Mouse (Mus musculus) MEL (cell line): ENCODE data around the gene Slc25a23. TPM values are rescaled to one million over a fixed set of nuclear protein-coding genes. Genes with fewer than 3 reads are reported as not detected.

Source experiments
- DNase-seq: peaks from one replicate; pipeline ENCODE4 v3.0.0; 2011; ENCODE audit warnings: low read depth, low spot score
- H3K27ac ChIP-seq: 2 replicates; pipeline ENCODE4 v1.5.1; 2012; ENCODE audit warnings: low read depth, mild to moderate bottlenecking, control low read depth, low read length, moderate library complexity; ENCODE audit not compliant: control insufficient read depth
- H3K27me3 ChIP-seq, 2 experiments: fragments of 150-350 bp in 1 of 2; sonication (generic) in 1 of 2; 2 replicates each; pipeline ENCODE4 v1.6.1; 2012; ENCODE audit warnings: low read length in 2 of 2, mild to moderate bottlenecking in 2 of 2, improper control_type of control experiment in 1 of 2, moderate library complexity in 1 of 2; ENCODE audit not compliant: insufficient read depth in 2 of 2, control insufficient read depth in 1 of 2
- H3K36me3 ChIP-seq, 2 experiments: 2 replicates each; pipeline ENCODE4 v1.6.1; 2012 to 2014; ENCODE audit warnings: low read length in 2 of 2, improper control_type of control experiment in 1 of 2, inconsistent platforms in 1 of 2, mild to moderate bottlenecking in 1 of 2; ENCODE audit not compliant: insufficient read depth in 2 of 2, control insufficient read depth in 1 of 2
- H3K4me1 ChIP-seq, 2 experiments: fragments of 150-350 bp in 1 of 2; sonication (generic) in 1 of 2; 2 replicates each; pipeline ENCODE4 v1.6.1; 2012; ENCODE audit warnings: low read length in 2 of 2, improper control_type of control experiment in 1 of 2, mild to moderate bottlenecking in 1 of 2; ENCODE audit not compliant: insufficient read depth in 2 of 2, control insufficient read depth in 1 of 2
- H3K4me3 ChIP-seq, 2 experiments: fragments of 150-350 bp in 1 of 2; sonication (generic) in 1 of 2; 2 replicates each; pipeline ENCODE4 v1.5.1; 2012; ENCODE audit warnings: low read depth in 2 of 2, low read length in 2 of 2, mild to moderate bottlenecking in 2 of 2, moderate library complexity in 2 of 2, control low read depth in 1 of 2, improper control_type of control experiment in 1 of 2; ENCODE audit not compliant: control insufficient read depth in 1 of 2, insufficient read depth in 1 of 2
- H3K79me2 ChIP-seq: 2 replicates; pipeline ENCODE4 v1.6.1; 2012; ENCODE audit warnings: mild to moderate bottlenecking, low read length, moderate library complexity; ENCODE audit not compliant: control insufficient read depth, poor library complexity, insufficient read depth
- H3K9ac ChIP-seq: 2 replicates; pipeline ENCODE4 v1.6.1; 2012; ENCODE audit warnings: low read depth, mild to moderate bottlenecking, control low read depth, low read length, moderate library complexity; ENCODE audit not compliant: control insufficient read depth, poor library complexity, severe bottlenecking
- H3K9me3 ChIP-seq: fragments of 150-350 bp; sonication (generic); replicated peaks from 2 replicates; pipeline ENCODE4 v1.6.1; 2012; ENCODE audit warnings: mild to moderate bottlenecking, low read length, improper control_type of control experiment, moderate library complexity; ENCODE audit not compliant: insufficient read depth
- CHD1 ChIP-seq: IDR thresholded peaks from 2 replicates; pipeline ENCODE4 v1.6.1; 2012; ENCODE audit warnings: low read depth, mild to moderate bottlenecking, inconsistent platforms, low read length, improper control_type of control experiment
- CHD2 ChIP-seq: IDR thresholded peaks from 2 replicates; pipeline ENCODE4 v1.6.1; 2011; ENCODE audit warnings: low read length, improper control_type of control experiment
- CTCF ChIP-seq, 3 experiments: IDR thresholded peaks in 2 of 3; conservative IDR thresholded peaks in 1 of 3; 2 replicates each; pipeline ENCODE4 v1.5.1; 2011 to 2012; ENCODE audit warnings: low read length in 3 of 3, low read depth in 2 of 3, mild to moderate bottlenecking in 2 of 3, improper control_type of control experiment in 1 of 3, inconsistent platforms in 1 of 3, mixed read lengths in 1 of 3, moderate library complexity in 1 of 3; ENCODE audit not compliant: control insufficient read depth in 1 of 3, insufficient read depth in 1 of 3, poor library complexity in 1 of 3, severe bottlenecking in 1 of 3
- E2F4 ChIP-seq: IDR thresholded peaks from 2 replicates; pipeline ENCODE4 v1.6.1; 2011; ENCODE audit warnings: low read depth, low read length, improper control_type of control experiment, borderline replicate concordance
- ELF1 ChIP-seq: IDR thresholded peaks from 2 replicates; pipeline ENCODE4 v1.6.1; 2014; ENCODE audit warnings: low read depth, mild to moderate bottlenecking, inconsistent platforms, low read length, improper control_type of control experiment, moderate library complexity
- EP300 ChIP-seq, 2 experiments: IDR thresholded peaks; 2 replicates each; pipeline ENCODE4 v1.6.1; 2011; ENCODE audit warnings: improper control_type of control experiment in 2 of 2, low read length in 2 of 2, low read depth in 1 of 2, mild to moderate bottlenecking in 1 of 2
- ETS1 ChIP-seq: IDR thresholded peaks from 2 replicates; pipeline ENCODE4 v1.6.1; 2012; ENCODE audit warnings: low read depth, mild to moderate bottlenecking, inconsistent platforms, low read length, improper control_type of control experiment, moderate library complexity
- GABPA ChIP-seq: IDR thresholded peaks from 2 replicates; pipeline ENCODE4 v1.6.1; 2012; ENCODE audit warnings: low read depth, mild to moderate bottlenecking, inconsistent platforms, low read length, improper control_type of control experiment, moderate library complexity
- HCFC1 ChIP-seq: IDR thresholded peaks from 2 replicates; pipeline ENCODE4 v1.6.1; 2012; ENCODE audit warnings: low read depth, mild to moderate bottlenecking, inconsistent platforms, low read length, improper control_type of control experiment, moderate library complexity
- KAT2A ChIP-seq: conservative IDR thresholded peaks from 2 replicates; pipeline ENCODE4 v1.6.1; 2012; ENCODE audit warnings: low read depth, low read length, improper control_type of control experiment, inconsistent platforms
- MAFK ChIP-seq: IDR thresholded peaks from 2 replicates; pipeline ENCODE4 v1.6.1; 2011; ENCODE audit warnings: low read depth, mild to moderate bottlenecking, low read length, improper control_type of control experiment, borderline replicate concordance
- MAZ ChIP-seq: IDR thresholded peaks from 2 replicates; pipeline ENCODE4 v1.6.1; 2012; ENCODE audit warnings: low read depth, mild to moderate bottlenecking, inconsistent platforms, low read length, improper control_type of control experiment
- MXI1 ChIP-seq: IDR thresholded peaks from 2 replicates; pipeline ENCODE4 v1.6.1; 2011; ENCODE audit warnings: mild to moderate bottlenecking, low read depth, low read length, improper control_type of control experiment
- MYB ChIP-seq: IDR thresholded peaks from 2 replicates; pipeline ENCODE4 v1.6.1; 2011; ENCODE audit warnings: mild to moderate bottlenecking, low read depth, low read length, improper control_type of control experiment
- MYC ChIP-seq: IDR thresholded peaks from 2 replicates; pipeline ENCODE4 v1.6.1; 2011; ENCODE audit warnings: low read depth, mild to moderate bottlenecking, low read length, improper control_type of control experiment, moderate library complexity
- NELFE ChIP-seq: IDR thresholded peaks from 2 replicates; pipeline ENCODE4 v1.6.1; 2011; ENCODE audit warnings: low read depth, low read length, improper control_type of control experiment
- NRF1 ChIP-seq: IDR thresholded peaks from 2 replicates; pipeline ENCODE4 v1.6.1; 2014; ENCODE audit warnings: low read depth, mild to moderate bottlenecking, inconsistent platforms, low read length, improper control_type of control experiment, moderate library complexity; ENCODE audit not compliant: poor library complexity, insufficient read depth, severe bottlenecking
- POLR2A ChIP-seq, 2 experiments: IDR thresholded peaks; 2 replicates each; pipeline ENCODE4 v1.6.1; 2011 to 2012; ENCODE audit warnings: low read length in 2 of 2, mild to moderate bottlenecking in 2 of 2, control low read depth in 1 of 2, improper control_type of control experiment in 1 of 2, low read depth in 1 of 2, moderate library complexity in 1 of 2; ENCODE audit not compliant: control insufficient read depth in 1 of 2, insufficient read depth in 1 of 2, poor library complexity in 1 of 2
- POLR2AphosphoS2 ChIP-seq: IDR thresholded peaks from 2 replicates; pipeline ENCODE4 v1.6.1; 2011; ENCODE audit warnings: low read length, improper control_type of control experiment
- POLR2AphosphoS5 ChIP-seq: IDR thresholded peaks from 2 replicates; pipeline ENCODE4 v1.6.1; 2012; ENCODE audit warnings: low read depth, borderline replicate concordance, mild to moderate bottlenecking, inconsistent platforms, low read length, moderate library complexity, mixed read lengths
- SIN3A ChIP-seq: IDR thresholded peaks from 2 replicates; pipeline ENCODE4 v1.6.1; 2012; ENCODE audit warnings: low read length, improper control_type of control experiment, inconsistent platforms
- SMC3 ChIP-seq: IDR thresholded peaks from 2 replicates; pipeline ENCODE4 v1.6.1; 2011; ENCODE audit warnings: low read depth, low read length, improper control_type of control experiment
- TBP ChIP-seq: IDR thresholded peaks from 2 replicates; pipeline ENCODE4 v1.8.0; 2011; ENCODE audit warnings: low read depth, low read length, improper control_type of control experiment
- UBTF ChIP-seq: IDR thresholded peaks from 2 replicates; pipeline ENCODE4 v1.6.1; 2012; ENCODE audit warnings: low read depth, mild to moderate bottlenecking, inconsistent platforms, low read length, improper control_type of control experiment, moderate library complexity, borderline replicate concordance; ENCODE audit not compliant: insufficient read depth
- USF2 ChIP-seq, 2 experiments: IDR thresholded peaks; 2 replicates each; pipeline ENCODE4 v1.6.1; 2011 to 2012; ENCODE audit warnings: improper control_type of control experiment in 2 of 2, low read length in 2 of 2, borderline replicate concordance in 1 of 2, inconsistent platforms in 1 of 2, low read depth in 1 of 2, mild to moderate bottlenecking in 1 of 2; ENCODE audit not compliant: insufficient read depth in 1 of 2
- ZKSCAN1 ChIP-seq: IDR thresholded peaks from 2 replicates; pipeline ENCODE4 v1.6.1; 2012; ENCODE audit warnings: low read depth, mild to moderate bottlenecking, inconsistent platforms, low read length, improper control_type of control experiment, moderate library complexity
- ZMIZ1 ChIP-seq: IDR thresholded peaks from 2 replicates; pipeline ENCODE4 v1.6.1; 2012; ENCODE audit warnings: low read depth, mild to moderate bottlenecking, inconsistent platforms, low read length, improper control_type of control experiment, moderate library complexity
- polyA plus RNA-seq, 2 experiments: library from polyadenylated mRNA; stranded (reverse) in 1 of 2; unstranded in 1 of 2; fragments of >175 nt in 1 of 2; fragments of >200 nt in 1 of 2; gene quantifications; 2 replicates each; pipeline versions ENCODE4 v1.2.1 to v1.2.4; 2012; ENCODE audit warnings: low replicate concordance in 2 of 2, low read depth in 1 of 2; ENCODE audit not compliant: insufficient read length in 2 of 2, insufficient read depth in 1 of 2, missing spikeins in 1 of 2
- total RNA-seq: library from RNA; depleted of rRNA; stranded (reverse); fragments of 300-350 nt; gene quantifications from 2 replicates; pipeline ENCODE4 v1.2.3, GENCODE M21; 2012

Gene Slc25a23
- total and polyA plus RNA-seq, 3 experiments: 4.9 to 60.8 TPM; not detected in 1

DNA sequence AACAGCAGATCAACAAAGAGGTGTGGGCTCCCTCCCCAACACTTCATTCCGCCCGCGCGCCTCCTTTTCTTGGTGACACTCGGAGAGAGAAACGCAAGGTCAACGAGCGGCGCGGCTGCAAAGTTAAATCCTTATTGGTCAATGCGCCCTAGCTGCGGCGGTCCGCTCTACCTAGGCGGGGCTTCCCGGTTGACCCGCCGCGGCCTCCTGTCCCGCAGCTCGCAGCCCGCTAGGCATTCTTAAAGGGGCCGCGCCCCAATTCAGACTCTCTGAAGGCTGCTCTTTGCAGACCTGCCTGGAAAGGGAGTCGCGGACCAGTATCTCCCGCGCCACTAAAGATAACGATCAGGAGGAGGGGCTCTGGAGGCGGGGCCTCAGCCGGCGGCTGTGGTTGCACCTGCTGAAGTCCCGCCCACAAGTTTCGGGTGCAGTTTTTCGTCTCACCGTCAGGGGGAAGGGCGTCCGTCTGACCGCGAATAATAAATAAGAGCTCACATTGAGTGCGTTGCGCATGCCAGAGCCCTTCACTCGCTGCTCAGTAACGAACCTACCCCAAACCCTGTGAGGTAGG lies 653 bp upstream of the Slc25a23 start (continued):
- TF ChIP-seq TBP: 0 out of 2 replicates have a peak, but pooled peaks have one; percentile 17
- no peak for TF ChIP-seq NELFE
- TF ChIP-seq UBTF: no peak
- no peak for TF ChIP-seq POLR2AphosphoS5
- 0 out of 2 replicates have a peak, but pooled peaks have one; percentile 3 for TF ChIP-seq CHD1
- peak; percentile 72 for TF ChIP-seq HCFC1
- TF ChIP-seq MAFK: no peak
- TF ChIP-seq USF2 (IDR thresholded peaks at IDR 0.05; ENCODE audit: borderline replicate concordance in 1 of 2, insufficient read depth in 1 of 2, low read depth in 1 of 2, low read length in 2 of 2): no peak
- TF ChIP-seq CHD2: no peak
- TF ChIP-seq MYC: no peak
- no peak for TF ChIP-seq ZKSCAN1
- TF ChIP-seq E2F4: no peak
- TF ChIP-seq POLR2A (IDR thresholded peaks at IDR 0.05; ENCODE audit: control insufficient read depth in 1 of 2, insufficient read depth in 1 of 2, low read depth in 1 of 2, low read length in 2 of 2, poor library complexity in 1 of 2): no peak; a peak in 1 of 4 replicates
- peak; percentile 54 to 68 (median 57) for TF ChIP-seq CTCF (IDR thresholded peaks at IDR 0.05 in 2 of 3, conservative IDR thresholded peaks at IDR 0.05 in 1 of 3; ENCODE audit: control insufficient read depth in 1 of 3, insufficient read depth in 1 of 3, low read depth in 2 of 3, low read length in 3 of 3, poor library complexity in 1 of 3, severe bottlenecking in 1 of 3)
- no peak for TF ChIP-seq EP300 (IDR thresholded peaks at IDR 0.05; ENCODE audit: low read depth in 1 of 2, low read length in 2 of 2)
- peak; percentile 80 for TF ChIP-seq NRF1
- TF ChIP-seq SIN3A: peak; percentile 89
- TF ChIP-seq ETS1: no peak

DNA sequence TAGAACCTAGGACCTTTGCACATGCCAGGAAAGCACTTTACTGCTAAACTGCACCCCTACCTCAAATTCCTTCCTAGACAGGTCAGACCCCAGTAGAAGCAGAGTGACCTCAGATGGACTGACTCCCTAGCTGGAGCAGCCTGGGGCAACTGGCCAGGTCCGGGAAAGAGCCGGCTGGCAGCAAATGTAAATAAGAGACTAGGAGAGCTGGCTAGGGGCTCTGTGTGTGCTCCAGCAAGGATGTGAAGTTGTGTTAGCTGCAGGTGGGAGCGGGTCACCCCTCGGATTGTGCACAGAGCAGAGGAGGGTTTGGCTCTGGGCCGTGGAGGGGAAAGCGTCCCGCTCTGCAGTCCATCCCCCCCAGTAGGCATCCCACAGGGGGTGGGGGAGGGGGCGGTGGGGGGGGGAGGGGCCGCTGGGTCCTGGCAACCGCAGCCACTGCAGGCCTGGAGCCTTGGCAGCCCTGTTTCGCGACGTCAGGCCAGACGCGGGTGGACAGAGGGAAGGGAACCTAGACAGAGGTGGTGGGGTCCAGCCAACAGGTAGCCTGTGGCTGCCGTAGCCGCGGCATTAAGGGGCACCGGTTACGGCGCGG lies 675 bp downstream of the Slc25a23 start, which contains the start of gene Crb3:
Gene Crb3, plus strand, starts transcription at position 215 of the 595 bp plus-strand sequence.
- Histone ChIP-seq H3K79me2 (peaks cover 6% of the 10 kb centered on the region), H3K9ac (peak within 1 kb of the TSS; percentile 90), H3K4me1 (peaks cover 2 to 18% of the 10 kb centered on the region in 2 experiments; a peak in 3 of 4 replicates), H3K36me3 (peaks cover 0 to 8% of the 10 kb centered on the region in 2 experiments; a peak in 1 of 4 replicates), H3K27me3 (no peaks in the 10 kb centered on the region), H3K9me3 (no peaks in the 10 kb centered on the region), H3K27ac (peak within 1 kb of the TSS; percentile 67), H3K4me3 (peak within 1 kb of the TSS; percentile 51 to 67)
- DNase-seq: peak; percentile 19
- TF ChIP-seq USF2 (IDR thresholded peaks at IDR 0.05; ENCODE audit: borderline replicate concordance in 1 of 2, insufficient read depth in 1 of 2, low read depth in 1 of 2, low read length in 2 of 2): no peak
- TF ChIP-seq UBTF: no peak
- TF ChIP-seq SIN3A: no peak
- no peak for TF ChIP-seq ELF1
- no peak for TF ChIP-seq CHD2
- no peak for TF ChIP-seq ZMIZ1
- TF ChIP-seq MYB: no peak
- TF ChIP-seq KAT2A: no peak
- TF ChIP-seq MXI1: no peak
- TF ChIP-seq ZKSCAN1: no peak
- no peak for TF ChIP-seq CHD1
- no peak for TF ChIP-seq MAZ
- no peak for TF ChIP-seq SMC3
- TF ChIP-seq POLR2AphosphoS2: no peak
- no peak for TF ChIP-seq GABPA
- no peak for TF ChIP-seq EP300 (IDR thresholded peaks at IDR 0.05; ENCODE audit: low read depth in 1 of 2, low read length in 2 of 2)
